Mouse (Mus musculus): ENCODE data around the gene Panx2. TPM values are rescaled to one million over a fixed set of nuclear protein-coding genes. Genes with fewer than 3 reads are reported as not detected.

Gene Panx2
- polyA plus RNA-seq, 1 experiment from 2014 or later = 10.1 TPM

- peaks cover 26% of the 10 kb centered on the region for H3K4me1 ChIP-seq
- no peak for ATAC-seq (ENCODE audit: low FRiP score)
- no peak overlapping the region for H3K27ac ChIP-seq (replicated peaks)
- no peak overlapping the region for H3K4me2 ChIP-seq
- peaks cover 38% of the 10 kb centered on the region for H3K27me3 ChIP-seq (replicated peaks)
- 82% methylated on average over 5 of the region's 5 CpGs for WGBS
- no peaks in the 10 kb centered on the region for H3K36me3 ChIP-seq
- H3K9ac ChIP-seq (replicated peaks) = no peak overlapping the region
- no peak overlapping the region for H3K4me3 ChIP-seq (replicated peaks)
- H3K9me3 ChIP-seq (replicated peaks) = no peaks in the 10 kb centered on the region
These were observed 3.0 kb downstream of the Panx2 start for GRCm38 (mm10) chr15:89062518-89062910.

- Histone ChIP-seq H3K4me2 (no peak overlapping the region), H3K9me3 (replicated peaks) (no peaks in the 10 kb centered on the region), H3K9ac (replicated peaks) (no peak overlapping the region), H3K27me3 (replicated peaks) (peaks cover 41% of the 10 kb centered on the region), H3K27ac (replicated peaks) (no peak overlapping the region), H3K4me3 (replicated peaks) (no peak overlapping the region), H3K4me1 (peaks cover 26% of the 10 kb centered on the region), H3K36me3 (peaks cover 2% of the 10 kb centered on the region; the same call in 1 of the 2 replicates)
- WGBS = 83% methylated on average over 7 of the region's 7 CpGs
- ATAC-seq (ENCODE audit: low FRiP score) = no peak
These were observed 3.5 kb downstream of the Panx2 start for GRCm38 (mm10) chr15:89063001-89063400.

GRCm38 (mm10) chr15:89063536-89063935 is 4.0 kb downstream of the Panx2 start:
- no peaks in the 10 kb centered on the region for H3K9me3 ChIP-seq (replicated peaks)
- no peak overlapping the region for H3K9ac ChIP-seq (replicated peaks)
- H3K4me1 ChIP-seq = peaks cover 25% of the 10 kb centered on the region
- no peak overlapping the region for H3K4me3 ChIP-seq (replicated peaks)
- H3K27me3 ChIP-seq (replicated peaks) = peaks cover 42% of the 10 kb centered on the region
- ATAC-seq (ENCODE audit: low FRiP score) = no peak
- H3K36me3 ChIP-seq = peaks cover 4% of the 10 kb centered on the region; the same call in 1 of the 2 replicates
- no peak overlapping the region for H3K27ac ChIP-seq (replicated peaks)
- no peak overlapping the region for H3K4me2 ChIP-seq
- 72% methylated on average over 6 of the region's 6 CpGs for WGBS

- H3K4me3 ChIP-seq (replicated peaks) = no peak overlapping the region
- no peak overlapping the region for H3K4me2 ChIP-seq
- peaks cover 53% of the 10 kb centered on the region for H3K27me3 ChIP-seq (replicated peaks)
- no peak for ATAC-seq (ENCODE audit: low FRiP score)
- no peak overlapping the region for H3K9ac ChIP-seq (replicated peaks)
- peaks cover 17% of the 10 kb centered on the region for H3K4me1 ChIP-seq
- peaks cover 9% of the 10 kb centered on the region for H3K36me3 ChIP-seq
- WGBS = 98% methylated on average over 5 of the region's 5 CpGs
- no peak overlapping the region for H3K27ac ChIP-seq (replicated peaks)
- H3K9me3 ChIP-seq (replicated peaks) = no peaks in the 10 kb centered on the region
These were observed 5.4 kb downstream of the Panx2 start for GRCm38 (mm10) chr15:89064891-89065290.

GRCm38 (mm10) chr15:89067609-89068008 is 8.1 kb downstream of the Panx2 start:
- Histone ChIP-seq H3K4me1 (no peaks in the 10 kb centered on the region), H3K9me3 (replicated peaks) (no peaks in the 10 kb centered on the region), H3K36me3 (peaks cover 15% of the 10 kb centered on the region), H3K9ac (replicated peaks) (no peak overlapping the region), H3K4me2 (0 out of 2 replicates have a peak overlapping the region, but pooled peaks have one; percentile 11), H3K4me3 (replicated peaks) (no peak overlapping the region), H3K27ac (replicated peaks) (no peak overlapping the region), H3K27me3 (replicated peaks) (peaks cover 56% of the 10 kb centered on the region)
- 33% methylated on average over 35 of the region's 35 CpGs for WGBS
- no peak for ATAC-seq (ENCODE audit: low FRiP score)

- Histone ChIP-seq H3K9me3 (replicated peaks) (no peaks in the 10 kb centered on the region), H3K9ac (replicated peaks) (no peak overlapping the region), H3K27me3 (replicated peaks) (peaks cover 56% of the 10 kb centered on the region), H3K4me3 (replicated peaks) (no peak overlapping the region), H3K27ac (replicated peaks) (no peak overlapping the region), H3K36me3 (peaks cover 15% of the 10 kb centered on the region), H3K4me1 (no peaks in the 10 kb centered on the region), H3K4me2 (no peak overlapping the region)
- no peak for ATAC-seq (ENCODE audit: low FRiP score)
- WGBS = 41% methylated on average over 26 of the region's 26 CpGs
These were observed 8.7 kb downstream of the Panx2 start for GRCm38 (mm10) chr15:89068226-89068625.

- Histone ChIP-seq H3K27me3 (replicated peaks) (peaks cover 46% of the 10 kb centered on the region), H3K9ac (replicated peaks) (no peak overlapping the region), H3K9me3 (replicated peaks) (no peaks in the 10 kb centered on the region), H3K4me3 (replicated peaks) (no peak overlapping the region), H3K4me2 (no peak overlapping the region), H3K27ac (replicated peaks) (no peak overlapping the region), H3K36me3 (peaks cover 15% of the 10 kb centered on the region), H3K4me1 (peaks cover 5% of the 10 kb centered on the region)
- ATAC-seq (ENCODE audit: low FRiP score) = no peak
- WGBS = 85% methylated on average over 19 of the region's 19 CpGs
These were observed 9.9 kb downstream of the Panx2 start for GRCm38 (mm10) chr15:89069336-89069840.

GRCm38 (mm10) chr15:89070606-89071005 is 11.1 kb downstream of the Panx2 start:
- H3K27ac ChIP-seq (replicated peaks) = no peak overlapping the region
- no peak overlapping the region for H3K4me3 ChIP-seq (replicated peaks)
- H3K9ac ChIP-seq (replicated peaks) = no peak overlapping the region
- ATAC-seq (ENCODE audit: low FRiP score) = no peak
- peaks cover 17% of the 10 kb centered on the region for H3K4me1 ChIP-seq
- H3K4me2 ChIP-seq = no peak overlapping the region
- H3K27me3 ChIP-seq (replicated peaks) = peaks cover 42% of the 10 kb centered on the region
- H3K36me3 ChIP-seq = peaks cover 15% of the 10 kb centered on the region
- WGBS = 70% methylated on average over 24 of the region's 24 CpGs
- H3K9me3 ChIP-seq (replicated peaks) = no peaks in the 10 kb centered on the region

- ATAC-seq (ENCODE audit: low FRiP score) = no peak
- Histone ChIP-seq H3K4me3 (replicated peaks) (no peak overlapping the region), H3K9ac (replicated peaks) (peak overlapping the region; percentile 90; the same call in 1 of the 2 replicates), H3K27ac (replicated peaks) (peak overlapping the region; percentile 85; the same call in 1 of the 2 replicates), H3K36me3 (peaks cover 11% of the 10 kb centered on the region), H3K4me2 (peak overlapping the region; percentile 65; the same call in 1 of the 2 replicates), H3K27me3 (replicated peaks) (peaks cover 9% of the 10 kb centered on the region; the same call in 1 of the 2 replicates), H3K4me1 (peaks cover 43% of the 10 kb centered on the region), H3K9me3 (replicated peaks) (no peaks in the 10 kb centered on the region)
- 80% methylated on average over 10 of the region's 10 CpGs for WGBS
These were observed 14.6 kb downstream of the Panx2 start for GRCm38 (mm10) chr15:89073993-89074603.

GRCm38 (mm10) chr15:89074613-89075477 is 15.3 kb downstream of the Panx2 start, which contains the start of gene Trabd:
TSS of gene Trabd (plus strand) at chr15:89075124.
- Histone ChIP-seq H3K27ac (replicated peaks) (peak within 1 kb of the TSS; percentile 85), H3K27me3 (replicated peaks) (peaks cover 4% of the 10 kb centered on the region; the same call in 1 of the 2 replicates), H3K4me3 (replicated peaks) (peak within 1 kb of the TSS; percentile 76), H3K9ac (replicated peaks) (peak within 1 kb of the TSS; percentile 90), H3K36me3 (peaks cover 10% of the 10 kb centered on the region), H3K4me2 (peak within 1 kb of the TSS; percentile 65), H3K4me1 (peaks cover 43% of the 10 kb centered on the region), H3K9me3 (replicated peaks) (no peaks in the 10 kb centered on the region)
- 26% methylated on average over 11 of the region's 11 CpGs for WGBS
- no peak for ATAC-seq (ENCODE audit: low FRiP score)

- peak overlapping the region; percentile 90 for H3K9ac ChIP-seq (replicated peaks)
- peak overlapping the region; percentile 76 for H3K4me3 ChIP-seq (replicated peaks)
- peak; percentile 94 for ATAC-seq (ENCODE audit: low FRiP score)
- WGBS = 0% methylated on average over 42 of the region's 59 CpGs
- H3K4me1 ChIP-seq = peaks cover 43% of the 10 kb centered on the region
- H3K27ac ChIP-seq (replicated peaks) = peak overlapping the region; percentile 85
- no peaks in the 10 kb centered on the region for H3K9me3 ChIP-seq (replicated peaks)
- peaks cover 8% of the 10 kb centered on the region; the same call in 1 of the 2 replicates for H3K36me3 ChIP-seq
- peak overlapping the region; percentile 65 for H3K4me2 ChIP-seq
- no peaks in the 10 kb centered on the region for H3K27me3 ChIP-seq (replicated peaks)
These were observed 16.1 kb downstream of the Panx2 start for GRCm38 (mm10) chr15:89075478-89076147.

Data from neural tube, embryonic 15.5 days (tissue).